Mouse (Mus musculus) hindbrain, embryonic 15.5 days (tissue): ENCODE data around the gene Jmjd4. TPM values are rescaled to one million over a fixed set of nuclear protein-coding genes. Genes with fewer than 3 reads are reported as not detected.
A peak's percentile ranks its signal among the peaks of the same experiment; 100 is the strongest.

Experiments
- ATAC-seq: fragments of 200-750 bp; cut with Nextera tagmentation; 2 replicates; pipeline ENCODE4 v1.8.0; 2017; ENCODE audit warnings: low read depth, moderate number of reproducible peaks, moderate TSS enrichment; ENCODE audit not compliant: low FRiP score
- H3K27ac ChIP-seq: fragments of 300-500 bp; sonication (generic); replicated peaks from 2 replicates; pipeline ENCODE4 v1.5.1; 2015; ENCODE audit warnings: mild to moderate bottlenecking, inconsistent platforms
- H3K27me3 ChIP-seq: fragments of 300-500 bp; sonication (generic); 2 replicates; pipeline ENCODE4 v1.6.1; 2015; ENCODE audit warnings: control low read depth, inconsistent platforms
- H3K36me3 ChIP-seq: fragments of 300-500 bp; sonication (generic); 2 replicates; pipeline ENCODE4 v1.6.1; 2015; ENCODE audit warnings: control low read depth, inconsistent platforms
- H3K4me1 ChIP-seq: fragments of 300-500 bp; sonication (generic); replicated peaks from 2 replicates; pipeline ENCODE4 v1.6.1; 2015; ENCODE audit warnings: control low read depth, inconsistent platforms
- H3K4me2 ChIP-seq: fragments of 300-500 bp; sonication (generic); 2 replicates; pipeline ENCODE4 v1.6.1; 2015; ENCODE audit warnings: moderate library complexity, mild to moderate bottlenecking, inconsistent platforms
- H3K4me3 ChIP-seq: fragments of 300-500 bp; sonication (generic); 2 replicates; pipeline ENCODE4 v1.5.1; 2015; ENCODE audit warnings: mild to moderate bottlenecking, inconsistent platforms
- H3K9ac ChIP-seq: fragments of 300-500 bp; sonication (generic); 2 replicates; pipeline ENCODE4 v1.6.1; 2015; ENCODE audit warnings: inconsistent platforms
- H3K9me3 ChIP-seq: fragments of 300-500 bp; sonication (generic); 2 replicates; pipeline ENCODE4 v1.6.1; 2016; ENCODE audit warnings: control low read depth, inconsistent platforms
- WGBS: fragments of 180-500 bp; shearing (Covaris S2); methylation state at CpG from one replicate; pipeline ENCODE4 v1.1.7; 2015; 5-methylcytosine and 5-hydroxymethylcytosine counted together
- polyA plus RNA-seq: library from polyadenylated mRNA; unstranded; fragments of >200 nt; fragmentation: Nextera tagmentation; extraction: Ambion mirVana; gene quantifications from 2 replicates; pipeline ENCODE4 v1.2.1, GENCODE M21; 2015

Gene Jmjd4
- polyA plus RNA-seq, 1 experiment from 2014 or later = 18.2 TPM

DNA sequence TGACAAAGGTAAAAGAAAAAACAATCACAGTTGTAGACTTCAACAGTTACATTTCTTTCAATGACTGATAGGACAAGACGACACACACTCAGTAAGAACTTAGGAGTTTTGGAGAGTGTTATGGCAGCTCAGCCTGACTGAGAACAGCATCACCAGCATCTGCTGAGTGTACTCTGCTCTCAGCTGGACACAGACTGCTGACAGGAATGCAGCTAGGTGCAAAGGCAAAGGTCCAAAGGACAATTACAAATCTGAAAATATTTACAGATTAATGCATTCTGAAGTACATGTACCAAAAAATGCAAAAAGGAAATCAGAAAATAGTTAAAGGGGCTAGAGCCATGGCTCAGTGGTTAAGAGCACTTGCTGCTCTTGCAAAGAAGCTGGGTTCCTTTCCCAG, 19.9 kb upstream of the Jmjd4 start:
- H3K36me3 ChIP-seq = peaks cover 58% of the 10 kb centered on the region

GRCm38 (mm10) chr11:59432261-59432660, 17.6 kb upstream of the Jmjd4 start:
- Histone ChIP-seq H3K27ac (no peak overlapping the region), H3K9me3 (no peaks in the 10 kb centered on the region), H3K4me1 (0 out of 2 replicates have a peak, but pooled peaks cover 4% of the 10 kb centered on the region), H3K4me3 (no peak overlapping the region), H3K9ac (no peak overlapping the region), H3K4me2 (no peak overlapping the region), H3K27me3 (no peaks in the 10 kb centered on the region), H3K36me3 (peaks cover 52% of the 10 kb centered on the region)
- no peak for ATAC-seq
- 61% methylated on average over 3 of the region's 3 CpGs for WGBS

More for the DNA sequence above, 19.9 kb upstream of the Jmjd4 start:
- no peak overlapping the region for H3K27ac ChIP-seq
- 82% methylated on average over 1 of the region's 1 CpGs for WGBS
- no peak for ATAC-seq
- H3K4me3 ChIP-seq = no peak overlapping the region
- no peak overlapping the region for H3K4me2 ChIP-seq
- no peaks in the 10 kb centered on the region for H3K9me3 ChIP-seq
- no peaks in the 10 kb centered on the region for H3K27me3 ChIP-seq
- H3K4me1 ChIP-seq = 0 out of 2 replicates have a peak, but pooled peaks cover 8% of the 10 kb centered on the region
- H3K9ac ChIP-seq = no peak overlapping the region

DNA sequence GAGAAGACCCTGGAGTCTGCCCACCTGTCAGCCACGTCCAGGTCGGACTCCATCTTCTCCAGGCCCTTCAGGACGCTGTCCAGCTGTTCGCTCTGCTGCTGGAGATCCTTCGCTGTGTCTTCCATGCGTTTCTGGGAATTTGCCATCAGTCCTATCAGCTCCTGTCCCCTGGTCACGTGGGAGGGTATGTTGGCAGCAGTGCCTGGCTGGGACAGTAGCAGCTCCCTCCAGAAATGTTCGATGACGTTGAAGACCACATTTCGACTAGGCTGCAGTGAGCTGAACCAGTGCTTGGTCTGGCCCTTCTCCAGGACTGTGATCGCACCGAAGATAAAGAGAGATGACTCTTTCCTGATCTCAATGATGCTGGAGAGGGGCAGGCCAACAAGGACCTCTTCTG, 11.9 kb upstream of the Jmjd4 start:
- no peak overlapping the region for H3K27ac ChIP-seq
- H3K9ac ChIP-seq = no peak overlapping the region
- H3K4me2 ChIP-seq = no peak overlapping the region
- no peaks in the 10 kb centered on the region for H3K27me3 ChIP-seq
- no peaks in the 10 kb centered on the region for H3K4me1 ChIP-seq
- H3K36me3 ChIP-seq = peaks cover 40% of the 10 kb centered on the region
- 92% methylated on average over 12 of the region's 12 CpGs for WGBS
- ATAC-seq = no peak
- H3K4me3 ChIP-seq = no peak overlapping the region
- no peaks in the 10 kb centered on the region for H3K9me3 ChIP-seq

DNA sequence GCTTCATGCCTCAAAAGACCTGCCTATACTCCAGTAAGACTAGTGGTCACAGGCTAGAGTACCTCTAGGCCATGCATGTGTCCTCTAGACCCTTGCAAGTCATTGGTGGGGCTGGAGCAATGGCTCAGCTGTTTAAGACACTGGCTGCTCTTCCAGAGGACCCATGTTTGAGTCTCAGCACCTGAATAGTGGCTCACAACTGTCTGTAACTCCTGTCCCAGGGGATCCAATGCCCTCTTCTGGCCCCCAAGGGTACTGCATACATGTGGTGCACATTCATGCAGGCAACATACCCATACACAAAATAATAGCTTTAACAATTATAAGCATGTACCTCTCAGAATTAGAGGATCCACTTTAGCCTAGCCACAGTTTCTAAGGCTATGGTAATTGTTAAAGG, 6.7 kb upstream of the Jmjd4 start:
- Histone ChIP-seq H3K4me3 (no peak overlapping the region), H3K9me3 (no peaks in the 10 kb centered on the region), H3K27ac (no peak overlapping the region), H3K4me2 (no peak overlapping the region), H3K27me3 (no peaks in the 10 kb centered on the region), H3K9ac (no peak overlapping the region), H3K36me3 (peaks cover 7% of the 10 kb centered on the region), H3K4me1 (peaks cover 5% of the 10 kb centered on the region)
- no peak for ATAC-seq

DNA sequence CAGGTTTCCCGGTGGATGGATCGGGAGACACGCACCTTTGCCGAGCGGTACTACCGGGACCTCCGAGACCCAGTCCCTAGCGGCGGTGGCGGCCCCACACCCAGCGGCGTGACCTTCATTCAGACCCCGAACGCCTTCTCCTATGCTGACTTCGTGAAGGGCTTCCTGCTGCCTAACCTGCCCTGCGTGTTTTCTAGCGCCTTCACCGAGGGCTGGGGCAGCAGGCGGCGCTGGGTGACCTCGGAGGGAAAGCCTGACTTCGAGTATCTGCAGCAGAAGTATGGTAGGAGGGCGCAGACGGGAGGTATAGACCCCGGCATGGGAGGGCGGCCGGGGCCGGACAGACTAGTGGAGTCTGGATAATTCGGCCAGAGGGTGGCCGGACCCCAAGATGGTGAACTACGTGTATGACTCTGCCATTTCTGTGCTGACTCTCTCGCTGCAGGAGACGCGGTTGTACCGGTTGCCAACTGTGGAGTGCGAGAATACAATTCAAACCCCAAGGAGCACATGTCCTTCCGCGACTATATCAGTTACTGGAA, 456 bp downstream of the Jmjd4 start:
- peak overlapping the region; percentile 62 for H3K4me2 ChIP-seq
- H3K36me3 ChIP-seq = peaks cover 29% of the 10 kb centered on the region
- under 1% methylated on average over 38 of the region's 38 CpGs for WGBS
- H3K27me3 ChIP-seq = no peaks in the 10 kb centered on the region
- peak overlapping the region; percentile 61 for H3K9ac ChIP-seq
- H3K4me1 ChIP-seq = peaks cover 27% of the 10 kb centered on the region
- no peaks in the 10 kb centered on the region for H3K9me3 ChIP-seq
- H3K4me3 ChIP-seq = peak overlapping the region; percentile 74
- H3K27ac ChIP-seq = peak overlapping the region; percentile 94
- ATAC-seq = peak; percentile 78

GRCm38 (mm10) chr11:59451086-59451485, 1.2 kb downstream of the Jmjd4 start, which contains the start of gene Snap47:
Gene Snap47 (minus strand): TSS chr11:59451186.
- peaks cover 27% of the 10 kb centered on the region for H3K4me1 ChIP-seq
- H3K27ac ChIP-seq = peak within 1 kb of the TSS; percentile 94
- H3K4me3 ChIP-seq = peak within 1 kb of the TSS; percentile 74
- no peaks in the 10 kb centered on the region for H3K9me3 ChIP-seq
- peak within 1 kb of the TSS; percentile 61 for H3K9ac ChIP-seq
- peak within 1 kb of the TSS; percentile 62 for H3K4me2 ChIP-seq
- 76% methylated on average over 4 of the region's 4 CpGs for WGBS
- H3K36me3 ChIP-seq = peaks cover 37% of the 10 kb centered on the region
- ATAC-seq = no peak
- H3K27me3 ChIP-seq = no peaks in the 10 kb centered on the region

- peaks cover under 1% of the 10 kb centered on the region for H3K4me1 ChIP-seq
- H3K27ac ChIP-seq = no peak overlapping the region
- no peaks in the 10 kb centered on the region for H3K9me3 ChIP-seq
- WGBS = 94% methylated on average over 2 of the region's 2 CpGs
- ATAC-seq = no peak
- H3K4me2 ChIP-seq = no peak overlapping the region
- H3K27me3 ChIP-seq = no peaks in the 10 kb centered on the region
- no peak overlapping the region for H3K9ac ChIP-seq
- no peak overlapping the region for H3K4me3 ChIP-seq
- H3K36me3 ChIP-seq = peaks cover 55% of the 10 kb centered on the region
These were observed 6.5 kb downstream of the Jmjd4 start for GRCm38 (mm10) chr11:59456346-59456745.

GRCm38 (mm10) chr11:59456891-59457290, 7.0 kb downstream of the Jmjd4 start:
- no peak overlapping the region for H3K4me3 ChIP-seq
- 92% methylated on average over 2 of the region's 2 CpGs for WGBS
- no peaks in the 10 kb centered on the region for H3K27me3 ChIP-seq
- no peak overlapping the region for H3K27ac ChIP-seq
- H3K4me2 ChIP-seq = no peak overlapping the region
- no peaks in the 10 kb centered on the region for H3K9me3 ChIP-seq
- no peaks in the 10 kb centered on the region for H3K4me1 ChIP-seq
- peaks cover 58% of the 10 kb centered on the region for H3K36me3 ChIP-seq
- ATAC-seq = no peak
- no peak overlapping the region for H3K9ac ChIP-seq

DNA sequence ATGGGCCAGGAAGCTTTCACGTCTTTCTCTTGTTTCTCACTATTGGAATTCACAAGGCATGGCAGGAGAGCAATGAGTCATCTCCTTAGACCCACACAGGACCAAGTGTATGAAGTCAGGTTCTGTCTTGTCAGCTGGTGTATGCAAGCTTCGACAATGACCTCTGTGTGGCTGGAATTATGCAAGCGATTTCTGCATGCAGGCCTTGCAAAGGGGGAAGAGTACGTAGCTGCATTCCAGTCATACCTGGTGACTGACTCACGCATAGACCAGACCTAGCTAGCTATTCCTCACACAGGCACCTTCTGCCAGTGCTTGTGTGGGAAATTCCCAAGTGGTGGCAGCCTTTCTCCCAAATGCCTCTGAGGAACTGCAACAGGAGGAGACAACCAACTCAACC, 9.1 kb downstream of the Jmjd4 start:
- H3K4me3 ChIP-seq = no peak overlapping the region
- H3K9ac ChIP-seq = no peak overlapping the region
- H3K4me2 ChIP-seq = no peak overlapping the region
- no peak overlapping the region for H3K27ac ChIP-seq
- WGBS = 68% methylated on average over 5 of the region's 5 CpGs
- no peaks in the 10 kb centered on the region for H3K27me3 ChIP-seq
- peaks cover 63% of the 10 kb centered on the region for H3K36me3 ChIP-seq
- no peak for ATAC-seq
- no peaks in the 10 kb centered on the region for H3K4me1 ChIP-seq
- H3K9me3 ChIP-seq = peaks cover 16% of the 10 kb centered on the region

- peaks cover 62% of the 10 kb centered on the region for H3K36me3 ChIP-seq
These were observed 10.6 kb downstream of the Jmjd4 start for GRCm38 (mm10) chr11:59460459-59460858.

DNA sequence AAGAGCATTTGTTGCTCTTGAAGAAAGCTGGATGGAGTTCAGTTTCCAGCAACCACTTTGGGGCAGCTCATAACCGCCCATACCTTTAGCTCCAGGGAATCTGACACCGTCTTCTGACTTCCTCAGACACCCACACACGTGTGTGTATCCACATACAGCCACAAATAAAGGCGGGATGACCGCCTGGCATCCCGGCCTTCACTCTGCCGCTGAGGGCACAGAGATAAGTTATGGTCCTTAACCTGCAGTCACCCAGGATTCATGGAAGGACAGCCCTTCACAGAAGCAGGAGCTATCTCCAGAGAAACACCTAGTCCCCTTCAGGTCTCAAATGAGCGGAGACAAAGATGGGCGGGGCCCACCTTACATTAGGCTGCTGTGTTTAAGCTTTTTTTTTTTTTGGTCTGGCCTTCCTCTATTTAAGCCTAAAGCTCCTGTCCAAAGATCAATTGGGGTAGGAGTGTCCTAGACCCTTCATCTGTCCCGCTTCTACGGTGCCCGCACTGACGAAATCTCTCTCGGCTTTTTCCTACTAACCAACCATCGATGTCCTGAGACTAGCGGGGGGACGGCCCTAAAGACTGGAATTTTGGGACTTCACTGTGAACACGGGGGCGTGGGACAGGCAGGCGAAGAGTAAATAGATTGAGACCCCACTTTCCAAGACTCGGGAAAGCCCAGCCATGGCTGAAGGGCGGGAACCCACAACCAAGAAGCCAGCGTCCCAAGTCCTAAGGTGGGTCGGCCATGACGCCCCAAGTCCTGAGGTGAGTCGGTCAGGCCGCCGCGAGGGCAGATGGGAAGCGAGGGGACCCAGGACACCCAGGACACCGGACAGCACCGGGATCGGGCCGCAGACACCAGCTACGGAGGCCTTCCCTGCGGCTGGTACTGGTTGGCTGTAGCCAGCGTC, 21.8 kb downstream of the Jmjd4 start:
- 6% methylated on average over 37 of the region's 37 CpGs for WGBS
- peak overlapping the region; percentile 73 for H3K4me2 ChIP-seq
- H3K27me3 ChIP-seq = no peaks in the 10 kb centered on the region
- no peaks in the 10 kb centered on the region for H3K9me3 ChIP-seq
- H3K36me3 ChIP-seq = no peaks in the 10 kb centered on the region; the same call in 1 of the 2 replicates
- ATAC-seq = peak; percentile 84
- H3K9ac ChIP-seq = peak overlapping the region; percentile 91
- peak overlapping the region; percentile 89 for H3K4me3 ChIP-seq
- H3K27ac ChIP-seq = peak overlapping the region; percentile 86
- H3K4me1 ChIP-seq = peaks cover 18% of the 10 kb centered on the region

More at GRCm38 (mm10) chr11:59460459-59460858, 10.6 kb downstream of the Jmjd4 start:
- H3K27me3 ChIP-seq = no peaks in the 10 kb centered on the region
- ATAC-seq = no peak
- H3K9me3 ChIP-seq = peaks cover 21% of the 10 kb centered on the region
- WGBS = 96% methylated on average over 2 of the region's 2 CpGs
- no peak overlapping the region for H3K4me2 ChIP-seq
- H3K9ac ChIP-seq = no peak overlapping the region
- H3K27ac ChIP-seq = no peak overlapping the region
- no peak overlapping the region for H3K4me3 ChIP-seq
- no peaks in the 10 kb centered on the region for H3K4me1 ChIP-seq

DNA sequence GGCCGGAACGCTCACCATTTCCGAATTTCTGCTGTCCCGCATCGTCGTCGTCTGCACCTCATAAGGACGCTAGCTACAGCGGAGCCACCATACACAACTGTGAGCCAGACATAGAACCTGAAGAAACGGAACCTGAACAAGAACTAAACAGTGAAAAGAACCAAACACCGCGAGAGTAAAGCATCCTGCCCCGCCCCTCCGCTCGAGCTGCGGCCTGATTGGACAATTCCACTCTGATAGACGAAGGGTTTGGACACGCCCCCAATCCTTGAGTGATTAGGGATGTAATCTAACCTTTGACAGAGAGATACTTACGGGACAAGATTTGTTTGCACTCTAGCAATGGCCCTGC, 22.5 kb downstream of the Jmjd4 start, which contains the start of gene Zfp867:
TSS of gene Zfp867 (minus strand) at position 149 of the 352 bp plus-strand sequence.
- WGBS = under 1% methylated on average over 19 of the region's 19 CpGs
- ATAC-seq = peak; percentile 94
- H3K4me1 ChIP-seq = peaks cover 18% of the 10 kb centered on the region
- H3K36me3 ChIP-seq = no peaks in the 10 kb centered on the region; the same call in 1 of the 2 replicates
- peak within 1 kb of the TSS; percentile 73 for H3K4me2 ChIP-seq
- H3K4me3 ChIP-seq = peak within 1 kb of the TSS; percentile 89
- no peaks in the 10 kb centered on the region for H3K27me3 ChIP-seq
- H3K9ac ChIP-seq = peak within 1 kb of the TSS; percentile 91
- peak within 1 kb of the TSS; percentile 86 for H3K27ac ChIP-seq
- no peaks in the 10 kb centered on the region for H3K9me3 ChIP-seq
